Mouse (Mus musculus) ovary, adult 18-20 months (tissue): ENCODE data around the gene Lrg1.
A peak's percentile ranks its signal among the peaks of the same experiment; 100 is the strongest.

Source experiments
- DNase-seq: peaks from one replicate; pipeline ENCODE4 v3.0.0; 2022; ENCODE audit warnings: low spot score, mixed read lengths

Lrg1 gene

DNA sequence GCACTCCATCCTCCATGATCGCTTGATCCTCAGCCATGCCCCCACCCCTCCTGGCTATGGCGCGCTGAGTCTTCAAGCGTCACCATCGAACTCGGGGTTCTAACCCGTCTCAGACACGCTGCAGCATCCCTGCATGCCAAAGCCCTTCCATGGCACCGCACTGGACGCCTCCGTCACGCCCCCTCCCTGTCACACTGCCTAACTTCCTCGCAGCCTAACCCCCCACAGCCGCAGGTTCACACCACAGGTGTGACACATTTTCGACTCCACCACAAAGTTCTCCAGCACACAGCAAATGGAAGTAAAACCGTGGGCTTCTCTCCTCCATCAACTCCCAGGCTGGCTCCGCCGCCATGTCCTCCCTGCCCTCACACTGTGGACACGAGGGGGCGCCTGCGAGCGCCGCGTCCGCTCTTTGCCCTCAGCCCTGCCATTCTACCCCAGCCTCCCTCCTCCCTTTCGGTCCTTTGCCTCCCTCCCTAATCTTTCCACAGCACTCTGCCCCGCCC is 12.7 kb upstream of the Lrg1 start:
- no peak for DNase-seq

DNA sequence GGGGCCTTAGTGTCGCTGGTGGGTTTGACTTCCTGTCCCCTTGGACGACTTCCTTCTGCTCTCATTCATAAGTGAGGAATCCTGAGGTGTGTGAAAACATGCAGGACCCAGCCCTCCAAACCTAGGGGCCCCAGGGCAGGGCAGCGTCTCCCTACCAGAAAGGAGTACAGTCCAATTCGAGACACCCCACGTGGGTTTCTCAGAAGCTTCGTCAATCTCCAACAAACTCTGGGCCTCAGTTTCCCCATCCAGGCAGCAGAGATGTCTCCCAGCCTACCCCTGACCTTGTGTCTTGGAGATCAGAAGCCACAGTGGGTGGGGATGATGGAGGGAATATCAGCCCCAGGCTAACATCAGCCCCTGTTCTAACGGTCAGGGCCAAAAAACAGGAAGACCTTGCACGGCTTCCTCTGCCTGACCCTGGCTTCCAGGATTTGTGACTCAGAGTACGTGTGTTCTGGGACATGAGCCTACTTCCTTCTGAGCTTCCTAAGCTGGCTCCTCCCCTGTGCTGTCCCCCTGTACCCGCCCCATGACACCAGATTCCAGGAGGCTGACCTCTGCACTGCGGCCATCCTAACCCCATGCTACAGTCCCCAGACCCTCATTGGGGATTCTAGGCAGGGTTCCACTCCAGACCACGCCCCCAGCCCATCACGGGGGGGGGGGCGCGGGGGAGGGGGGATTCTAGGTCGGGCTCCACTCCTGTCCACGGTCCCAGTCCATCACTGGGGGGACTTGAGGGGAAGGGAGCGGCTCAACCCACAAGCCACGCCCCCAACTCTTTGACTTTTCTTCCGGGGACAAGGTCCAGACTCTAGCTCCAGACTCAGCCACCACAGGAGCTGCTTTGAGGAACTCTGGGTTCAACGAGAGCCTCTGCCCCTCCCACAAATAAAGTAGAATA is 11.9 kb upstream of the Lrg1 start:
- no peak for DNase-seq

DNA sequence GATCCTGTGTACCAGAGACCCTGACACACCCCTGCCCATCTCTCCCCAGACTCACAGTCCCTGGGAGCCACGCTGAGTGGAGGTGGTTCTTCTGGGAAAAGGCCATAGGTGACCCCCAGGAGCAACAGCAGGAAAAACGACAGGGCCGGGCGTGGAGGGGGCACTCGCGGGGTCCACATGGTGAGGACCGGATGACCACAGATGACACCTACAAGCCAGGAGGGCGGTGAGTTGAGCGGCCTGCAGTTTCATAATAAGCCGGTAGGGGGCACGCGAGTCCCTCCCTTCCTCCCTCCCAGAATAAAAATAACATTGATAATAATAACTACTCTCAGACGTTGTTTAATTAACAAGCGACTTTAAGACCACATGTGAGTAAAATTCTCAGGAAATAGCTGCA is 10.9 kb upstream of the Lrg1 start:
- no peak for DNase-seq

DNA sequence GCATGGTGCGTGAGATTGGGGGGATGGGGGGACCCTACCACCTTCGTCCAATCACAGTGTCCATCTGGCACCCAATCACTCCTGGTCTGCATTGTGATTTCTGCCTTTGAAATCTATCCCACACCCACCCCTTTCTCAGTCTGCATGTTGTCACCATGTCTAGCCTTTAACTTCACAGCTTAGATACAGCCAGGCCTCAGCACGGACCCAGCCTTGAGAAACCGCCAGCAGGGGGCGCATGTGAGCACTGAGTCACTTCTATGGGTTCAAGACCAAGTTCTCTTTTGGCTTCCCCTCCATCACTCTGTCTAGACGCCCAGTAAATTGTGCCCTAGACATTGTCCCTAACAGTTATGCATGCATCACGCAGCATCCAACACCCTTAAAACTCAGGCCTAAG is 10.0 kb upstream of the Lrg1 start:
- no peak for DNase-seq

DNA sequence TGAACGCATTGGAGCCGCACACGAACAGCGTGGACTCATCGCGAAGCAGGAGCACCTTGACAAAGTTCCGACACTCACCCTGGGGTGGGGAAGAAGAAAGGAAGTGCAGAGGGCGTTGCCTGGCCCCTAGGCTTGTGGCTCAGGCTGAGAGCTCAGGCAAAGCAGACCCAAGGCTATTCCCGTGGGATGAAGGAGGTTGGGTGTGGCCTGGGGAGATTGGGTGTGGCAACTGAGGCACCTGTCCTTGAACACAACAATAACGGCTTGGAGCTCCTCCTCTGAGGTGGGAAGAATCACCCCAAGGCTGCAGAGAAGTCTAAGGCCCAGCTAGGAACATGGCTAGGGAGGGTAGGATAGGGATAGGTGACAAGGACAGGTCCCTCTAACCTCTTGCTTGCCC is 9.3 kb upstream of the Lrg1 start:
- no peak for DNase-seq

DNA sequence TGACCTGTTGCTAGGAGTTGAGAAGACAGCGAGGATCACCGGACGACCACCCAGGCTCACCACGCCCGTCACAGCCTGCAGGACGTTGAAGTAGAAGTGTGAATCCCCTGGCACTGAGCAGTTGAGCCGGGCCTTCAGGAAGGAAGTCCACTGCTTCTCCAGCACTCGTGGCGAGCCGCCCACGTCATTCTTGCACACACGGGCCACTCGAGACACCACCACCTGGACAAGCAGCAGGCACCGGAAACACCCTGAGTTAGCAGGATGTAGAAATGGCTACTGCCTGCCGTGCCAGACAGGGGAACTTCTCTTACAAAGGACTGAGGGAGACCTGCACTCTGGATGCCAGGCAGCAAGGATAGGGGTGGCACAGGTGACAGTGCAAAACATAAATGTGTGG is 6.4 kb upstream of the Lrg1 start:
- DNase-seq, result no peak

DNA sequence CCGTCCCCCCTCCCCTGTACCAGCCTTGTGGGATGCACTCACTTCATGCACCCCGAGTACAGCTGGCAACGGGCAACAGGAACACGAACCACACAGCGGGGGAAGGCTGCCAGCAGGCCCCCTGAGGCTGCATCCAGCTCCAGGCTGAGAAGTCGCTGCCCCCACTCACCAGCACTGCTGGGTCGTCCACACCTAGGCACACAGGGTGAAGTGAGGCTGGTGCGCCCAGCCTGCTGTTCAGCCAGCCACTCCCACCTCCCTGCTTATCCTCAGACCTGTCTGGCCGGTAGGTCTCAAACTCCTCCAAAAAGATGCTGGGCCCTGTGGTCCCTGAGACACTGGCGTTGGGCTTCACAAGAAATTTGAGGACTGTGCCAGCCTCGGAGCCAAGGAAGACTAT is 4.4 kb upstream of the Lrg1 start:
- DNase-seq, result no peak

DNA sequence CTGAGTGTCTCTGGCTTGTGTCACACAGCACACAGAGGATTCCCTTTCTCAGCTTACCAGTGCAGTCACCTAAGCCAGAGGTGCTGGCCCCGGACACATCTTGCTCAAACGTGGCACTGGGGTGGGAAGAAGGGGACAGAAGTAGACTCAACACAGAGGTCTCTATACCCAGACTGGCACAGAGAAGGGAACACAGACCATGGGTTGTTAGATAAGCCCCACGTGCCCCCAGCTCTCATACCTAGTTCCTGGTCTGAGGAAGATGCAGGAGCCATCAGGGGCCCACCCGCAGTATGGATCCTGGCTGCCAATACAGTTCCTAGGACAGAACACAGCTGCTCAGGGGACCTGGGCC is 3.5 kb upstream of the Lrg1 start:
- no peak for DNase-seq

DNA sequence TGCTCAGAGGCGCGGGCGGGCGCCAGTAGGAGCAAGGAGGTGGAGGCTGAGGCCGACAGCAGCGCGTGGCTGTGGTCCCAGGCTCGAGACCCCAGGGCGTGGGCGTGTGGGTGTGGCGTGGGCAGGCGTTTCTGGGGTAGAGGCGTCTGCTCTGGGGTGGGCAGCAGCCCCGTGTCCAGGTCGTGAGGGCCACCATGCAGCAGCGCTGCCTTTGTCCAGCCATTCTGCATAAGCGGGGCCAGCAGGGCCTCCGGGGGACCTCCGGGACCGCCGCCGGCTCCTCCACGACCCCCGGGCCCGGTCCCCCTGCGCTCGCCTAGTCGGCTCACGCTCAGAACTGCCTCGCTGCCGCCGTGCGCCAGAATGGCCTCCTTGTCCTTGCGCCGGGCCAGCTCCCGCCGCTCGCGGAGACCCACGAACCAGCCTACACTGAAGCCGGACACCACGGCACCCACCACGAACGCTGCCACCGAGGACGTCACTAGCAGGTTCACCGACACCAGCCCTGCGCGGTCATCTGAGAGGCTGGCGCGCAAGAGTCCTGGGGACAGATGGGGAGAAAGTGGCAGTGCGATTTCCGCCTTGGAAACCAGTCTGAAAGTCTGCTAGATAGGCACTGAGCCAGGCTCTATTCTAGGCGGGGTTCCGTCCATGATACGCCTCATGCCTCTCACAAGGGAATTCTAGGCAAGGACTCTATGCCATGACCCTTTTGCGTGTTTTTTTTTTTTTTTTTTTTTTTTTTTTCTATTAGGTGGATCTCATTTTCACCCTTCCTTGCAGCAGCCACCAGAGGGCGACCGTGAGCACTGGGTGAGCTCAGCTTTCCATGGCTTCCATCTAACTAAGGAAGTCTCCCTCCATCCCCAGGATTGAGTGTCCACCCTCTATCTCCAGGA is 2.8 kb upstream of the Lrg1 start:
- no peak for DNase-seq

DNA sequence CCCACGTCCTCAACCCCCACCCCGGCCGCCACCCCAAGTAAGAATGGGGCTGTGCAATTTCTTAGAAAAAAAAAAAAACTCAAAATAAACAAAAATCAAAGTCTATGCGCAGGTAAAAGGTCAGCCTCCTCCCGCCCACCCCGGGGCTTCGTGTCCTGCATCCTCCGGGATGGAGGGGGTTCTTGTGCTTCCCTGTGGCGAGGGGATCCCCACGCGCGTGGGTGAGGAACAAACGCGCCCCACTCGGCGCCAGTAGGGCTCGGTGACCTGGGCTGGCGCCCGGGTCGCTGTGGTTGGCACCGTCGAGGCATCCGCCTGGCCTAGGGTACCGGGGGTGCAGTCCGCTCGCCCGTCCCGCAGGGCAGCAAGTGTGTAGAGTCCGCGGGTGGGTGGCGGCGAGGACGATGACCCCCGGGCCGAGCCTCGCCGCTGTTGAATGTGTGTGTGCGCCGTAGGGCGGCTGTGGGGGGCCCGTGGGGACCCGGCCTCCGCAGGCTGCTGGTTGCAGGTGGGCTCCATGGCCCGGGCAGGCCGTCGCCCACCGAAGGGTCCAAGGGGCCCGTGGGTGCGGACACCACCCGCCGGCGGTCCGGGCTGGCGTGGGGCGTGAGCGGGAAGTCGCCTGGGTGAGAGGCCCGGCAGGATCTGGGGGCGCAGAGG is 2.0 kb upstream of the Lrg1 start:
- DNase-seq, result no peak

DNA sequence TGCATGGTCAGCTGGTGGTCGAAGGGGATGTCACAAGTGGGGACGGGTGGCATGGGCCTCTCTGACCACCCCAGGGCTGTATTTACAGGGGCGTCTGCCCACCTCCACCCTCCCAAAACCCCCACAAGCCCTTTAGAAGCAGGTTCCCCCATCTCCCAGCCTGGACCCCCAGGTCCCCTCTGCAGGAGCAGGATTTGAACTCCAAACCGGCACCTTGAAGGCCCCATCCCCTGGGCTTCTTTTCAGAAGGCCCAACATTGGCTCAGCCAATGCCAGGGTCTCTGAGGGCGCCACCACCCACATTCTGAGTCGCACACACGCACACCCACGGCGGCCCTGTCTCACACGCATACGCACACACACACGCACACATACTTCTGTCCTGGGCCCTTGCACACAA is 1.4 kb upstream of the Lrg1 start:
- DNase-seq, result no peak

DNA sequence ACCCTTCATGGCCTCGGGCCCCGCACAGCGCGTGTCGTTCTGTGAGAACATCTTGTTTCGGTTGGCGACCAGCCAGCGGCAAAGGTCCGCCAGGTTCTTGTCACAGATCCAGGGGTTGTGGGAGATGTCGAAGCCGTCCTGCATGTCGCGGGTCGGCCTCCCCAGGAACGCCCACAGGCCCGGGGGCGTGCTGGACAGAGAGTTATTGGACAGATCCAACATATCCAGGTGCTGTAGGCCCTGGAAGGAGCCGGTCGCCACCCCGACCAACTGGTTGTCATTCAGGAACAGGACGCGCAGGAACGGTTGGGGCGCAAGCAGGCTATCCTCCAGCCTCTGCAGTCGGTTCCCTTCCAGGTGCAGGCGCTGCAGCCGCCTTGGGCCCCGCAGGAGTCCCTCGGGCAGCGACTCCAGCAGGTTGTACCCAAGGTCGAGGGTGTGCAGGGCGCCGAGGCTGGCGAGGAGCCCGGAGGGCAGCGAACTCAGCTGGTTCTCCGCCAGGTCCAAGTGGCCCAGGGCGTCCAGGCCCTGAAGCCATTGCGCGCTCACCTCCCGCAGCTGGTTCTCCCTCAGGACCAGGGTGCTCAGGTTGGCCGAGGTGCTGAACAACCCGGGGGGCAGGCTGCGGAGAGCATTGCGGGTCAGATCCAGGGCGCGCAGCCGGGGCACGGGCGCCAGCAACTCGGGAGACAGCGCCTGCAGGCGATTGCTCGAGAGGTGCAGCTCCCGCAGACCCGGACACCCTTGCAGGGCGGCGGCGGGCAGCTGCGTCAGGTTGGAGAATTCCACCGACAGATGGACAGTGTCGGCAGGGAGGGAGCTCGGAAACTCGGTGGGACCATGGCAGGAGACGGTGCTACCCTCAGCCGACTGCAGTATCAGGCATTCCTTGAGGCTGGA is 1.6 kb downstream of the Lrg1 start:
- DNase-seq, result peak; percentile 52

DNA sequence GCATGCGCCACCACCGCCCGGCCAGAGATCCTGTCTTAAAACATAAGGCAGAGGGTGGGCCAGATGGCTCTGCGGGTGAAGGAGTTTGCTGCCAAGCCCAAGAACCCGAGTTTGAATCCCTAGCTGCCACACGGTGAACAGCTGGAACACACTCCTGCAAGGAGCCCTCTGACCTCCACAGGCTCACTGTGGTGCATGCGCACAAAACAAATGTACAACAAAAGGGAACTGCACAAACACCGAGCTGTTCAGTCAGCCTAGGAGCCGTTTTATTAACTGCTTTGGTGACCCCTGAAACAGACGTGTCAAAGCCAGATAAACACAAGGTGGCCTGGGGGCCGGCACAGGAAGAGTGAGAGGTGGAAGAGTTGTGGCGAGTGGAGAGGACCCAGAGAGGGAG is 2.4 kb downstream of the Lrg1 start:
- DNase-seq, result no peak

DNA sequence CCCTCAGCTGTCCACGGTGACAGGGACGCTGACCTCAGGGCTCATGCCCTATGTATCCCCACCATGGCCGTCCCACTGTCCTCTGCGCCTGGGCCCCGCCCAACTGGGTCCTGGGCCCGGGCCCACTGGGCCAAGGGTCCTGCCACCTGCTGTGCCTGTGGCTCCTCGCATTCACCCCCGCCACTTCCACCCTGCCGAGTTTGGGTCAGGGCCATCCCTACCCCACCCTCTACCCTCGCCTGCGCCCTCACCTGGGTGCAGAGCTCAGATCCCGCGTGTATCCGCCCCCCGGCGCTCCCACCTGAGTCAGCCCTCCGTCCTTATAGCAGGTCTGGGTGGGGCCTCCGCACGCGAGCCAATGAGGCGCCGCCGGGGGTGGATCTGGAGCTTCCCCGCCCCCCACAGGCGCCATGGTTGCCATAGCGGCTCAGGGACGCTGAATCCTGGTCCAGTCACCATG is 4.5 kb downstream of the Lrg1 start, which contains the start of gene Plin5:
TSS of gene Plin5 (minus strand) at position 346 of the 460 bp plus-strand sequence.
- no peak for DNase-seq

DNA sequence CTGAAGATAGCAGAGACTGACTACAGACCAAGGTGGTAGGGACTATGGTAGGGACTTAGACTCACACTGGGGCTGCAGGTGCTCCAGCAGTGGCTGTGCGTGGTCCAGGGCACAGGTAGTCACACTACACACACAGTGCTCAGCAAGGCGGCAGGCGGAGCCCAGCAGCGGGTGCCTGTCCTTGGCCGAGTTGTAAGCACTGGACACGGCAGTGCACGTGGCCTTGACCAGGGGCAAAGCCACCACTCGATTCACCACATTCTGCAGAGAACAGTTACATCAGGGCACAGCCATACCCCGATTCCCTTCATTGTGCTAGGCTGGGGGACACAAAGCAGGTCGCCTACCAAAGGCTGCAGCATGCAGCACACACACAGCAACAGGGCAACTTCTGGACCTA is 5.6 kb downstream of the Lrg1 start:
- no peak for DNase-seq

DNA sequence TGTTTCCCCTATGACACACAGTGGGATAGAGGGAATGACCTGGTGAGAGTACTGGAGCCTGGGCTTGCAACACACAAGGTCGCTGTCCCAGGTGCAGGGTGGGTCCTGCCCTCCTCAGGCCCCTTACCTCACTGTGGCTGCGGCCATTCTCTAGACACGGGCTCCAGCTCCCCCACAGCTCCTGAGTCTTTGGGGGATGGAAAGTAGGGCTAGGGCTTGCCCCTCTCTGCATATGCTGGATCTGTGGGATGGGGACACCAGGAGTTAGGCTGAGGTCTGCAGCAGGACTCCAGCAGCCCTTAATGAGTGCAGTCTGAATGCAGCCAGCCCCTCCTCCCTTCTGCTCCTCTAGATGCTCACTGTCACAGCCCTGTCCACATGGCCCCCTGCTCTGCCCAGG is 9.1 kb downstream of the Lrg1 start:
- no peak for DNase-seq

DNA sequence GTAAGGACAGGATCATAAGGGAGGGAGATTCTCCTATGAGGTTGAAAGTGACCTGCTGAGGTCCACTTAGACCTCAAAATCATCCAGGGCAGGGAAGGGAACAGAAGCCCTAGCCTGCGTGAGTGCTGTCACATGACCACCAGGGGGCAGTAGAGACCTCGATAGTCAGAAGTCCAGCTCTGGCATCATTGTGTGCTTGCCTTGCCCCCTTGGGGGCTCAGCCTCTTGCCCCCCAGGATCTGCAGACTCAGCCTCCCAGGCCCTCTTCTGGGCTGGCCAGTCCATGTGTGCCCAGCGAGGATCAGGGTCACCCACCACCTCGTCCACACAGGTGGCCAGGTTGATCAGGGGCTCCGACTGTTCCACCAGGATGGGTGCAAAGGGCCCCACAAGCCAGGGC is 9.9 kb downstream of the Lrg1 start:
- DNase-seq, result no peak

DNA sequence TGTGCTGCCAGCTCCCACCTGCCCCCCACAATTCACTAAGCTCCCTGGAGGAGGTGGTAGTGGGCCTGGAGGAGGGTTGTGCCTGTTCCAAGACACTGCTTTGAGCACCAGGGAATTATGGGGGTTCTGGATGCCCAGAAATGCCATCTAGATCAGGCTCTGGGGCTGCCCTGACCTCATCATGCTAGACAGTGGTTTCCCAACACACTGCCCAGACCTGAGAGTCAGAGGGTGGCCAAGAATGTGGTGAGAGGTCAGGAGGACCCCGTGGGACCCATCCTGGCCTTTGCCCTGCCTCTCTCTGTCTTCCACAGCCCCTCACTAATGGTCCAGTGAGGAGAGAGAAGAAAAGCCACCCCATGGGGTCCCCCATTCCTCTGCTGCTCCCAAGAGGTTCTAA is 10.8 kb downstream of the Lrg1 start:
- no peak for DNase-seq

DNA sequence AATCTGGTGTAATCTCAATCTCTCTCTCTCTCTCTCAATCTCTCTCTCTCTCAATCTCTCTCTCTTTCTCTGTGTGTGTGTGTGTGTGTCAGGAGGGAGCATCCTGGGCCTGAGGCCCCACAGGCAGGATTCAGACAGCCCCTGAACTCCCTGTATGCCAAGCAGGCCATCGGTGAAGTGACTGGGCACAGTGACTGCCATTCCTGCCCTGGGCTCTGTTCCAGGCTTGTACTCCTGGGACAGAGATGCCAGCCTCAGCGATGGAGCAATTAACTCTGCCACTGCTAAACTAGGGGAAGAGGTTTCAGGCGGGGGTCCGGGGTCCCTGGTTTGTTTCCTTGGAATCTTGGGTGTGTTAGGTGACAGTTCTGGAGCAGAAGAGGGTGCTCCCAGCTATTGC is 11.2 kb downstream of the Lrg1 start:
- DNase-seq, result no peak

DNA sequence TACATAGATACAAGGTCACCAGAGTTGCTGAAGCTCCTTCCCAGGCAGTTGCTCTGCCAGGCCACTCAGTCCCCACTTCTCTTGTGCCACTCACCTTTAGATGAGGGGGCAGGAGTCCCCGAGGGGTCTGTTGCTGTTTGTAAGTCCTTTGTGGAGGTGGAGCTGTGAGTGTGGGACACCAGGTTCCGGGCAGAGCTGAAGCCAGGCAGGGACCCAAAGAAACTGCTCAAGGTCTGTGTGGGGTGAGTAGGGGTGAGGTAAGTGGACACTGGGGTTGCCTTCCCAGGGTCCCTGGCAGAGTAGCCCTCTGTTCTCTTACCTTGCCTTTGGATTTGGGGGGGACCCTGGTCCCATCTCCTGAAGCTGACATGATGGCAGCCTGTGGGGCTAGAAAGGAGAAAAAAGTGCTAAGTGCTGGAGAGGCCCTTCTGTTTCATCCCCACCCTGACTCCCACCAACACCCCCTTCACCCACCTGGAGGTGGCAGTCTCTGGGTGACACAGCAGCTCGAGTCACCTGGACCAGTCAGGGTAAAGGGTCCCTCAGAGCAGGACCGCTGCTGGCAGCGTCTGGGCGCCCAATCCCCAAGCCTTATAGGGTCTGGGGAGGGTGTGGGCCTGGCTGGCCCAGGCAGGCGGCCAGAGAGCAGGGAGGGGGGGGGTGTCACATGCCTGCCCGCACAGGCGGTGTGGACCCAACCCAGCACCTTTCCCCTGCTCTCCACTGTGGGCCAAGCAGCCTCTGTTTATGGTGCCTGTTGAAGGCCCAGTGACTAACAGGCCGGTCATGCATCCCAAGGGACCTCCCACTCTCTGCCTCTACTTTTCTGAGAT is 12.4 kb downstream of the Lrg1 start, which contains the start of gene Plin4:
TSS of gene Plin4 (minus strand) at position 585 of the 833 bp plus-strand sequence.
- DNase-seq, result no peak
